Mouse (Mus musculus) right cerebral cortex, adult 2 months (tissue): ENCODE measurements at regions not wholly inside any gene's neighbourhood (a gene's known extent, or its start where the extent isn't known, plus 50 kb on each side); places are given as distances from the start of the nearest gene placed in this dataset.

ENCODE experiments used
- DNase-seq, 2 experiments: peaks; one replicate each; pipeline ENCODE4 v3.0.0; 2021 to 2022; ENCODE audit warnings: low spot score in 2 of 2

GRCm38 (mm10) chr11:114261959-114262358 lies 195.1 kb upstream of the Sdk2 start:
- no peak for DNase-seq

GRCm38 (mm10) chr11:114258218-114258617 lies 191.4 kb upstream of the Sdk2 start:
- no peak for DNase-seq

GRCm38 (mm10) chr11:114257756-114258155 lies 190.9 kb upstream of the Sdk2 start:
- DNase-seq = no peak

GRCm38 (mm10) chr11:114257061-114257460 lies 190.2 kb upstream of the Sdk2 start:
- no peak for DNase-seq

- no peak for DNase-seq
Observed at GRCm38 (mm10) chr11:114254344-114254743, 187.5 kb upstream of the Sdk2 start.

- no peak for DNase-seq
Observed at GRCm38 (mm10) chr11:114251614-114252013, 184.8 kb upstream of the Sdk2 start.

- no peak for DNase-seq
Observed at GRCm38 (mm10) chr11:114249215-114249614, 182.4 kb upstream of the Sdk2 start.

GRCm38 (mm10) chr11:114248261-114248898 lies 181.5 kb upstream of the Sdk2 start:
- DNase-seq = no peak

GRCm38 (mm10) chr11:114239311-114239803 lies 172.5 kb upstream of the Sdk2 start:
- DNase-seq = no peak

GRCm38 (mm10) chr11:114238801-114239200 lies 172.0 kb upstream of the Sdk2 start:
- no peak for DNase-seq

GRCm38 (mm10) chr11:114238316-114238715 lies 171.5 kb upstream of the Sdk2 start:
- no peak for DNase-seq

GRCm38 (mm10) chr11:114234542-114234910 lies 167.7 kb upstream of the Sdk2 start:
- DNase-seq = no peak

GRCm38 (mm10) chr11:114233636-114234541 lies 167.0 kb upstream of the Sdk2 start:
- no peak for DNase-seq

- DNase-seq = no peak
Observed at GRCm38 (mm10) chr11:114231841-114232240, 165.0 kb upstream of the Sdk2 start.

GRCm38 (mm10) chr11:114229763-114230162 lies 162.9 kb upstream of the Sdk2 start:
- no peak for DNase-seq

GRCm38 (mm10) chr11:114229196-114229595 lies 162.3 kb upstream of the Sdk2 start:
- DNase-seq = no peak

- DNase-seq = no peak
Observed at GRCm38 (mm10) chr11:114226553-114226952, 159.7 kb upstream of the Sdk2 start.

GRCm38 (mm10) chr11:114224706-114225105 lies 157.9 kb upstream of the Sdk2 start:
- no peak for DNase-seq

- no peak for DNase-seq
Observed at GRCm38 (mm10) chr11:114223061-114223460, 156.2 kb upstream of the Sdk2 start.

GRCm38 (mm10) chr11:114220466-114220865 lies 153.6 kb upstream of the Sdk2 start:
- no peak for DNase-seq

- no peak for DNase-seq
Observed at GRCm38 (mm10) chr11:114218732-114219506, 152.1 kb upstream of the Sdk2 start.

GRCm38 (mm10) chr11:114217245-114217757 lies 150.5 kb upstream of the Sdk2 start:
- DNase-seq = no peak
